Mouse (Mus musculus) 3134 (cell line): ENCODE measurements around the gene Fes.
"Not testable (repeated sequence)": the region's sequence is repeated elsewhere in the genome, so short reads cannot be mapped to it uniquely, and the experiment has no call there.

Source experiments
- DNase-seq: peaks from one replicate; pipeline ENCODE4 v3.0.0-alpha.2; 2011; ENCODE audit warnings: low spot score; ENCODE audit not compliant: insufficient read length; ENCODE audit errors: extremely low read depth

Gene Fes

GRCm38 (mm10) chr7:80405188-80405695 is 17.5 kb upstream of the Fes start, which contains the start of gene Furin:
Gene Furin (minus strand): TSS chr7:80405436.
- no peak for DNase-seq

- peak; percentile 53 for DNase-seq
Measured at GRCm38 (mm10) chr7:80404101-80404894, 16.6 kb upstream of the Fes start.

DNA sequence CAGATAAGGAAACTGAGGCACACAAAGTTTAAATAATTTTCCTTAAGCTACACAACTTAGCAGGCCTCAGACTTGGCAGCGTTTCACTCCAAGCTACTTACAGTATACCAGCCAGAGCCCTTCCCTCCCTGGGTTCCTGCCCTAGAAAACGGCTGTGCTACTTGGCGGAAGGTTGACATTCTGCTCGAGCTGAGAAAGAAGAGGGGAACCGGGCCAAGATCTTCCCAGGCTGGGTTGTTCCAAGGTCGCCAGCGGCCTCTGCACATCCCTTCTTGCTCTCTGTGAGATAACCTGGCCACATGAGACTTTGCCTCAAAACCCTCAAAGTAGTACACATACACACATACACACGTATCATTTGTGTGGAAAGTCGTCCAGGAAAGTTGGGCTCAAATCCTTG is 15.8 kb upstream of the Fes start:
- DNase-seq, result peak; percentile 59

- peak; percentile 68 for DNase-seq
Measured at GRCm38 (mm10) chr7:80402651-80403321, 15.0 kb upstream of the Fes start.

DNA sequence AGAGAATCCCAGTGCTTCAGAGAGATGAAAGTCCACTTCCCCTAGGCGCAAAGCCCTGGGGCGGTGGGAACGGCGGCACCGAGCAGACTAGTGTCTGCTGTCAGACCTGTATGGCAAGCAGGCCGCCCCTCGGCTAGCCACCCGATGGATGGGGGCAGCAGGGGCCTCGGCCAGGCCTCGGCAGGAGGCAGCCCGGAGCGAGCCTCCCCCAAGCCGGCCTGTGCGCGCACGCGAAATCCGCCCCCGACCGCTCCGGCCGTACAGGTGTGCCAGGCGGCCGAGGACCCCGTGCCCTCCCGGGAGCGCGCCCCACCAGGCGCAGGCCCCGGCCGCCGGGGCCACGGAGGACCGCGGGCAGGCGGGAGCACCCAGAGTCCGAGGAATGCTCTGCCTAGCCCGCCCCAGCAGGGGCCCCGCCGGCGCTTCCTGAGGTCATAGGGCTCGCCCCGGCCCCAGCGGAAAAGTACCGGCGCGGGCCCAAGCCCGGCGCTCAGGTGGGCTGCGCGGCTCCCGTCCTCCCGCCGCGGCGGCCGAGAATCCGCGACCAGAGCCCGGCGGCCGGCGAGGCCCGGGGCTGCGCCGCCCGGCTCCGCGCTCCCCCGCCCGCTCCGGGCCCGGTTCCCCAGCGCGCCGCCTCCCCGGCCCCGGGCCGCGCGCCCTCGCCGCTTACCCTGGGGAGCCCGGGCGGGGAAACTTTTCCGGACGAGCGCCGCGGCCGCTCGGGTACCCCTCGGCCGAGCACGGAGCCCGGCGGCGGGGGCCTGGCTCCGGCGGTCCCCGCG is 14.3 kb upstream of the Fes start:
- peak; percentile 52 for DNase-seq

DNA sequence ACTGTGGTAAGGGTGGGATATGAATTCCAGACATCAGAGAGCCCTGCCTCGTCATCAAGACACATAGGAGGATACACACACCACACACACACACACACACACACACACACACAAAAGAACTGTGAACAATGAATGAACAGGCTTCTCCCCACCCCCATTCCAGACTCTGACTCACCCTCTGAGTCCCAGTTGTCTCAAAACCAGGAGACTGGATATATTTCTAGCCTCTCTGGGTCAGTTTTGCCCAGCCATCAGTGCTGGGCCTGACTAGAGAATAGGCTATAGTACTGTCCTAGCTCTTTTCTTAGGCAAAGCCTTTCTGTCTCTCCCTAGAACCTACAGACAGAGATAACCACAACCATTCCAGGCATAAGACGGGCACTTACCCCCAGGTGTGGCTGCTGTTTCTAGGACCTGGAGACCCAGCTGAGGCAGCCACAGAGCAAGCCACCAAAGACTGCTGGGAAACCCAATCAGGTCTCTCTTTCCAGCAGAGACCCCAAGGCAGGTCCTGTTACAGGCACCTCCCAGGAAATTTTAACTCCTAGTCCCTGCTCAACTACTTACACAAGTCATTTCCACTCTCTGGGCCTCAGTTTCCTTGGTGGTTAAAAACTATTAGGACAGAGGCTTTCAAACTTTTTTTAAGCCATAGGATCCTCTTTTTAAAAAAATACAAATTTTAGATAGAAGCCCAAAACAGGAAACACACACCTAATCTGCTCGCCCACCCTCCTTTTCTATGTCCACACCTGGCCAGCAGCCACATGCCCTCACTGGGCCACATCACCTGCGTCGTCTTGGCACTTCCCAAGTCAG is 13.5 kb upstream of the Fes start:
- no peak for DNase-seq

DNA sequence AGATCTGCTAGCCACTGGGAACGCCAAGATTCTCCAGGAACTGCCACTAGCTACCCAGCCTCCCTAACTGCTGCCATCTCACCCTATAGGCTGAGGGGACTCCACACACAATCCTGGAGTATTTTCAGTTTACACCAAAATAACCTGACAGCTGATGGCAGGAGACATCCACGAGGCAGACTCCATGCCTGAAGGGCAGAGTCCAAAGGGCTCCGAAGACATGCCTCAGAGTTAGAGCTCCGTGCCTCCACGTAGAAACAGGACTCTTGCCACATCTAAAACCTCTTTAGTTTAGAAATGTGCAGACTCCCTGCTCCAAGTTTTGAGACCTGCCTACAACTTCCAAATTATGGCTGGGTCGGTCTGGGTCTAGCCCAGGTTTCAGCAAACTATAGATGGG is 12.8 kb upstream of the Fes start:
- no peak for DNase-seq

- peak; percentile 73 for DNase-seq
Measured at GRCm38 (mm10) chr7:80400099-80400498, 12.4 kb upstream of the Fes start.

DNA sequence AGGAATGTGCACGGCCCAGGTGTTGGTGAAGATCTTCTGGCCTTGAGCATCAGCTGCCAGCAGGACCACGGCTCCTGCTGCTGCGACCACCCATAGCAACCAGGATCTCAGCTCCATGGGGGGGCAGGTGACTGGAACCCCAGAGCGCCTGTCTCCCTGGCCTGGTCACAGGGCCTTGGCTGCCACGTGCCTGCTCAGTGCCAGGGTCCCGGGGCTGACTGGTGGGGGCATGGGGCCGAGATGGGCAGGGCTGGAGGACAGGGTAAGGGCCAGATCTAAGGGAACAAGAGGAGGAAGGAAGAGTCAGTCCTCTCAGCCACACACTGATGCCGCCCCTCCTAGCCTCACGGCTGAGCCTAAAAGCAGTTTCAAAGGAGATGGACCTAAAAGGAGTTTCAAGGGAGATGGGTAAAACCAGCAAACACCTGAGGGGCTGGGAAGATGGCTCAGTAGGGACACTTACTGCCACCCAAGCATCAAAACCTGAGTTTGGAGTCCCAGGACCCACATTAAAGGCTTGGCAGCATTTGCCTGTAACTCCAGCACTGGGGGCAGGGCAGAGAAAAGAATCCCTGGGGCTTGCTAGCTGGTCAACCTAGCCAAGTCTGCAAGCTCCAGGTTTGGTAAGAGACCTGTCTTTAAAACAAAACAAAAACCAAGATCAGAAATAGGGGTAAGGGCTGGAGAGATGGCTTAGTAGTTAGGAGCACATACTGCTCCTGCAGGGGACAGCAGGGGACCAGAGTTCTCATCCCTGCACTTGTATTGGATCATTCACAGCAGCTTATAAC is 11.1 kb upstream of the Fes start:
- no peak for DNase-seq

DNA sequence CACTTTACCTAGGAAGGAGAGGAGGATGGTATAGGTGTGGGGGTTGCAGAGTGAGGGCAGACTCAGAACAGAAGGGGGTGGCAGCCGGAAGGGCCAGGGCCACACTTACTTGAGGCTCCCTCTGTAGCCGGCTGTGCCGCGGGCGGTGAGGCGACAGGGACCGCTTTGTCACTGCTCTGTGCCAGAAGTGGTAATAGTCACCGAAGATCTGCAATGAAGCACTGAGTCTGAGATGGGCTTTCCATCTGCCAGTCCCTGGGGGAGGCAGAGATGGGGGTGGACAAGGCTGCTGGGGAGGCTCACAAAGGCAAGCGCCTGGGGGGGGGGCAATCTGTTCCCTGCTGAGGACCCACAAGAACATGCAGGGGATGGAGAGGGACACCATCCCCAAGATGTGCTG is 10.2 kb upstream of the Fes start:
- no peak for DNase-seq

GRCm38 (mm10) chr7:80396427-80396826 is 8.7 kb upstream of the Fes start:
- DNase-seq, result not testable (repeated sequence)

DNA sequence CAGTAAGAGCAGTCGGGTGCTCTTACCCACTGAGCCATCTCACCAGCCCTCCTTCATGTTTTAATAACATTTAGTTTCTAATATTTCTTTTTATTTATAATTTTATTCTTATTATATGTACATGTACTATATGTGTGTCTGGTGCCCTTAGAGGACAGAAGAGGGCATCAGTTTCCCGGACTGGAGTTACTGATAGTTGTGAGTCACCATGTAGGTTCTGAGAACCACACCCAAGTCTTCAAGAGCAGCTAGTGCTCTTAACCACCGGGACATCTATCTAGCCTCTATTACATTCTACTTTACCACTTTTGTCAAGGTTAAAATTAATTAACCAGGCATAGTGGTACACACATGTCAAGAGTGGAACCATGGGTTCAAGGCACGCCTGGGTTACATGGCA is 6.9 kb upstream of the Fes start:
- no peak for DNase-seq

GRCm38 (mm10) chr7:80392119-80392518 is 4.4 kb upstream of the Fes start:
- no peak for DNase-seq

DNA sequence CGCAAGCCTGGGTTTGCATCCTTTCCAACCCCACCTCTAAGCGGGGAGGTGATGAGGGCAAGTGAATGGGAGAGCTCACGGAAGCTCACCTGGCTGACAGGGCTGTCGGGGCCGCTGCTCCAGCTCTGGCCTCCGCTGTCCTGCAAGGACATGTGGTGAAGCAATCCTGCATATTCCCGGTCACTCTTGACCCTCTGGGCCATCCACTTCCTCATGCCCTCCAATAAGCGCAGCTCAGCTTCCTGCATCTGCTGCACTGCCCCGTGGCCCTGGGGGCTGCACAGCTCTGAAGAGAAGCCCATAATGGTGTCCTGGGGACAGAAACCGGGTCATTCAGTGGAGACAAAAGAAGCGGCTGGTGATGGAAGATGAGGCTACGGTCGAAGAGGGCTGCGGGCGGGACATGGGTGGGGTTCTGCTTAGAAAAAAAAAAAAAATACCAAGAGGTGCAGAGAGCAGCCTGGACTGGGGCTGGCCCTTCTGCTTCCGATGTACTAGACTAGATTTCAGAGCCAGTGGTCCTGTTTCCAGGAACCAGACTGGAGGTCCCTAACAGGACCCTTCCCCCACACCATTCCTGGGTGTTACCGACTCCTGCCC is 613 bp downstream of the Fes start:
- DNase-seq, result no peak

DNA sequence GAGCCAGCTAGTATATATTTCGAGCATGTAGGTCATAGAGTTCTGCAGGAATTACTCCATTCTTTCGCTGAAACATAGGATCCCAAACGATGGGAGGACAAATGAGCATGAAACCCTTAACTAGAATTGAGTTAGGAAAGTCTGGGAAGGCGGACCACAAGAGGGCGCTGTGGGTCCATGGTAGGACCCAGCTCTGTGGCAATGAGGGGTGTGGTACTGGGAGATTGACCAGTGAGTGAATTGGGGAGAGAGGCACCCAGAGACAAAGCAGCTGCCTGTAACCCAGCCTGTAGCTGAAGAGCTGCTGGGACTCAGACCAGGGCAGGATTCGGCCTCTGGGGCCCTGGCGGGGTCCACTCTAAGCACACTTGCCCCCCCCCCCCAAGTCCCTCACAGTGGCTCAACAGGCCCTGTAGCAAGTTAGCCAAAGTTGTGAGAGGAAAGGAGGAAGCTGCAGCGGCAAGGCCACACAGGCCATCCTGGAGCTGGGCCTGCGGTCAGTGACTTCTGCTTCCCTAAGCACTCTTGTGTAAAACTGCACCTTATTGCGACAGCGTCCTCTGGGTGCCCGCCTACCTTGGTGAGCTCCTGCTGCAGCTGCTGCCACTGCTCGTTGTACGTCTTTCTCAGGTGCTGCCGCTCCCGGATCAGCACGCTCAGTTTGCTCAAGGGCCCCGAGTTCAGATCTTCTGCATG is 1.4 kb downstream of the Fes start:
- peak; percentile 61 for DNase-seq

DNA sequence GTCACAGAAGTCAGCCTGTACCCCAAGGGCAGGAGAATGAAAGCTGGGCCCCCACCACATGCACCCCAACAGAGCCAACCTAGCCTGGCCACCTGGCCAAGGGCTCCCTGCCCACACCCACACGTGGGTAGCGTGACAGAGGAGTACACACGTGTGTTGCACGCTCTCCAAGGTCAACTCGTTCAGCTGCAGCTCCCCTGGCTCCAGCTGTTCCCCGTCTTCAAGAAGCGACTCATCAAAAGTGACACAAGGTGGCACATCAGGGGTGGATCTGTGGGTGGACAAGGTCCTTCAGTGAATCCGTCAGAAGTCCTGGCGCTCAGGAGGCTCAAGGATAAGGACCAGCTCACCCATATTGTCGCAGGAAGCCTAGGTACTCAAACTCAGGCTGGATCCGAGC is 4.8 kb downstream of the Fes start:
- DNase-seq, result no peak

DNA sequence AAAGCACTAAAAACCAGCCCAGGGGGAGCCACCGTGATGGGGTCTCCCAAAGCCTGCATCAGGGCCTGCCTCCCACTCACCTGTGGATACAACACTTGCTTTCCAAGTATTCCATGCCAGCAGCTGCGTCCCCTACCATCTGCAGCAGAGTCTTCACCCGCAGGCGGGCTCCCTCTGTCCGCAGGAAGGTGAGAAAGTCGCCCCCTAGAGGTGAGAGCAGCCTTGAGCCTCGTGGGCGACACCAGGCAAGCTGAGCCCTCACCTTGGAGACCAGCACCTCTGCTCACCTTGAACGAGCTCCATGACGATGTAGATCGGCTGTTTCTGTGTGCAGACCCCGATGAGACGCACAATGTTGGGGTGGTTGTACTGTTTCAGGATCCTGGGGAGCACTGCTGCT is 8.2 kb downstream of the Fes start:
- no peak for DNase-seq

- DNase-seq, result no peak
Measured at GRCm38 (mm10) chr7:80377471-80377870, 10.3 kb downstream of the Fes start.

- DNase-seq, result no peak
Measured at GRCm38 (mm10) chr7:80376192-80376591, 11.6 kb downstream of the Fes start.
